Mouse (Mus musculus) layer of hippocampus, adult 18-20 months (tissue): ENCODE data around the gene Zw10. TPM values are rescaled to one million over a fixed set of nuclear protein-coding genes. Genes with fewer than 3 reads are reported as not detected.

Experiments used
- total RNA-seq, 2 experiments: library from RNA; stranded (reverse); gene quantifications; 2 replicates each; pipeline ENCODE4 v1.2.3; 2021

Zw10 gene
- total RNA-seq, 2 experiments from 2014 or later: 16.8 to 17.0 TPM

Other genes with a start within 250 kb of the Zw10 start
- 100 to 1,000 TPM; 142 to 156 TPM for gene Zbtb16, start 219.4 kb upstream of the Zw10 start, total RNA-seq
- gene Htr3a, start 144.5 kb upstream of the Zw10 start, total RNA-seq: 10 to 100 TPM; 14.5 to 15.9 TPM
- not detected for gene Htr3b, start 90.6 kb upstream of the Zw10 start, total RNA-seq
- gene Usp28, start 70.2 kb upstream of the Zw10 start, total RNA-seq: 10 to 100 TPM; 26.7 to 31.9 TPM
- 1 to 10 TPM in 1 of 2 experiments, under 1 TPM in 1; 0.87 to 1.4 TPM for gene Tmprss5, start 25.6 kb downstream of the Zw10 start, total RNA-seq
- not detected for gene Gm4894, start 194.9 kb downstream of the Zw10 start, total RNA-seq